Mouse (Mus musculus) stomach, adult 2 months (tissue): ENCODE measurements around the gene Pnck. TPM values are rescaled to one million over a fixed set of nuclear protein-coding genes. Genes with fewer than 3 reads are reported as not detected.

Source experiments
- polyA plus RNA-seq: library from polyadenylated mRNA; depleted of rRNA; stranded (reverse); fragments of >200 nt; gene quantifications from 2 replicates; pipeline ENCODE4 v1.2.3, GENCODE M21; 2012; rRNA removed

Pnck gene
- polyA plus RNA-seq = 11.4 and 14.7 TPM in 2 replicates

DNA sequence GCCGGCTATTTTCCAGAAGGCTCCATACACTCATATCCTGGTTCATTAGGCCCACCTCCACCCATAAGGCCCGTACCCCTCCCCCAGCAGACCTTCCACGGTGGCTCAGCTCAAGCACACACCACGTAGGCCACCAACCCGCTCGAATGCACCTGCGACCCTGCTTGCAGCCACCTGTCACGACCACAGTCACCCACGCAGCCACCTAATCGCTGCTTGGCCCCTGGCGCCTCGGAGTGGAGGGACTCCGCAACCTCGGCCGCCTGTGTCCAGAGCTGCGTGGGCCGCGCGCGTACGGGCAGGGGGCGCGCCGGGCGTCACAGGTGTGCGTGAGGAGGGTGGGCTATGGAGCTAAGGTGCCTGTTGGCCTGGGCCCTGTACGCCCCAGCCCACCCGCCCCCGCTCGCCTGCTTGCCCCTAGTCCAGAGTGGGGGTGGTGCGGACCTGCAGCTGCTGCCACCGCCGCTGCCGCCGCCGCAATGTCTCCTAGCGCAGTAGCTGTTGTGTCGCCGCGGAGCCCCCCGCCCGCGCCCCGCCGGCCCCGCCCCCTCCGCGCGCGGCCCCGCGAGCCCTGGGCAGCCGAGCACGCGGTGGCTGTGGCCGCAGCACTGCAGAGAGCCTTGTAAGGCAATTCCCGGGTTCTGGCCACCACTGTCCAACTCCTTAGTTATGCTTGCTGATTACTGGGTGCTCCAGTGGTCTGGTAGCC lies at the start of gene Pnck:
Gene Pnck (minus strand): TSS at position 543 of the 709 bp plus-strand sequence.

GRCm38 (mm10) chrX:73672879-73673618 lies 13.1 kb upstream of the Pnck start, which contains the start of gene Slc6a8:
Gene Slc6a8, plus strand, starts transcription at chrX:73673150.

GRCm38 (mm10) chrX:73639255-73639675 lies 20.7 kb downstream of the Pnck start, which contains the start of gene Dusp9:
Gene Dusp9, plus strand, starts transcription at chrX:73639419.

Other genes with a start within 250 kb of the Pnck start
- 0.03 TPM in 1 of 2 replicates, not detected in the other for gene Zfp92, start 249.0 kb downstream of the Pnck start, polyA plus RNA-seq
- 97.8 and 195 TPM in 2 replicates for gene Trex2, start 224.8 kb downstream of the Pnck start, polyA plus RNA-seq
- gene Haus7, start 201.1 kb downstream of the Pnck start, polyA plus RNA-seq = 6.3 and 7.0 TPM in 2 replicates
- 139 and 158 TPM in 2 replicates for gene Bgn, start 176.5 kb downstream of the Pnck start, polyA plus RNA-seq
- 0.06 and 0.10 TPM in 2 replicates for gene Atp2b3, start 157.0 kb downstream of the Pnck start, polyA plus RNA-seq
- 0.37 and 0.69 TPM in 2 replicates for gene Dusp9, start 20.7 kb downstream of the Pnck start, polyA plus RNA-seq
- gene Slc6a8, start 13.0 kb upstream of the Pnck start, polyA plus RNA-seq = 39.7 and 46.3 TPM in 2 replicates
- 10.6 and 15.5 TPM in 2 replicates for gene Bcap31, start 56.1 kb upstream of the Pnck start, polyA plus RNA-seq
- 6.8 and 7.9 TPM in 2 replicates for gene Abcd1, start 56.5 kb upstream of the Pnck start, polyA plus RNA-seq
- gene Plxnb3, start 97.0 kb upstream of the Pnck start, polyA plus RNA-seq = 0.62 and 1.2 TPM in 2 replicates
- gene Srpk3, start 114.3 kb upstream of the Pnck start, polyA plus RNA-seq = 4.5 and 7.2 TPM in 2 replicates
- gene Idh3g, start 126.8 kb upstream of the Pnck start, polyA plus RNA-seq = 58.7 and 79.3 TPM in 2 replicates
- gene Ssr4, start 126.9 kb upstream of the Pnck start, polyA plus RNA-seq = 200 and 291 TPM in 2 replicates
- 1.1 and 1.2 TPM in 2 replicates for gene Pdzd4, start 164.9 kb upstream of the Pnck start, polyA plus RNA-seq
- not detected in 2 replicates for gene Avpr2, start 232.0 kb upstream of the Pnck start, polyA plus RNA-seq
- 3.9 and 7.1 TPM in 2 replicates for gene L1cam, start 236.0 kb upstream of the Pnck start, polyA plus RNA-seq